Mouse (Mus musculus): ENCODE measurements around the gene 3110082J24Rik. TPM values are rescaled to one million over a fixed set of nuclear protein-coding genes. Genes with fewer than 3 reads are reported as not detected.

3110082J24Rik gene
- polyA plus RNA-seq, 1 experiment from 2014 or later = not detected

- H3K9me3 ChIP-seq (replicated peaks; ENCODE audit: control insufficient read depth, low read length) = no peaks in the 10 kb centered on the region
- H3K36me3 ChIP-seq (ENCODE audit: control insufficient read depth, insufficient read depth) = no peaks in the 10 kb centered on the region
- no peak overlapping the region for H3K9ac ChIP-seq (ENCODE audit: low read length)
- H3K27me3 ChIP-seq (ENCODE audit: control insufficient read depth, insufficient read depth, low read length) = peaks cover 56% of the 10 kb centered on the region
- no peak for ATAC-seq (replicated peaks; ENCODE audit: extremely low read depth, insufficient read depth, low FRiP score)
- 3% methylated on average over 12 of the region's 12 CpGs for WGBS
- H3K4me1 ChIP-seq (ENCODE audit: control insufficient read depth, insufficient read depth, low read length) = peaks cover 10% of the 10 kb centered on the region; the same call in 1 of the 2 replicates
- H3K4me3 ChIP-seq (ENCODE audit: low read length) = peak overlapping the region; percentile 56
- H3K4me2 ChIP-seq (ENCODE audit: low read depth, low read length) = peak overlapping the region; percentile 88
- no peak overlapping the region for H3K27ac ChIP-seq (ENCODE audit: low read length)
Measured at GRCm38 (mm10) chr5:30104339-30104738, 1.5 kb downstream of the 3110082J24Rik start.

DNA sequence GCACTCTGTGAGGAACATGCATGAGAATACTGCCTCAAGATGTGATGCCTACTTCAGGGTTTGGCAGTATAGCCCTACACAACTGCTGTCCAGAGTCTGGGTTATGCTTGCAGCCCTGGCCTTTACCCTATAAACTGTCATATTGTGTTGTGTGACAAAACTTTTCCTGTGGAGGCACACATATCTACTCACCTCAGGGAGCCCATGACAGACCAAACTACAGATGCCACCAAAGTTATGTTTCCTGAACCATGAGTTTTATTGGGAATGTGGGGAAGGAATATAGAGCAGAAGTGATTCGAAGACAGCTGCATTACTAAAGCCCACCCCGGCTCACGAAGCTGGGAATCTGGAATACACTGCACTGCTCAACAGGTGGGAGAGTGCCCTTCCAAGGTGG lies 2.5 kb downstream of the 3110082J24Rik start:
- Histone ChIP-seq H3K9me3 (replicated peaks; ENCODE audit: control insufficient read depth, low read length) (no peaks in the 10 kb centered on the region), H3K4me2 (ENCODE audit: low read depth, low read length) (no peak overlapping the region), H3K4me1 (ENCODE audit: control insufficient read depth, insufficient read depth, low read length) (peaks cover 10% of the 10 kb centered on the region; the same call in 1 of the 2 replicates), H3K27me3 (ENCODE audit: control insufficient read depth, insufficient read depth, low read length) (peaks cover 51% of the 10 kb centered on the region), H3K27ac (ENCODE audit: low read length) (no peak overlapping the region), H3K4me3 (ENCODE audit: low read length) (no peak overlapping the region), H3K9ac (ENCODE audit: low read length) (no peak overlapping the region), H3K36me3 (ENCODE audit: control insufficient read depth, insufficient read depth) (no peaks in the 10 kb centered on the region)
- ATAC-seq (replicated peaks; ENCODE audit: extremely low read depth, insufficient read depth, low FRiP score) = no peak
- 81% methylated on average over 3 of the region's 3 CpGs for WGBS

DNA sequence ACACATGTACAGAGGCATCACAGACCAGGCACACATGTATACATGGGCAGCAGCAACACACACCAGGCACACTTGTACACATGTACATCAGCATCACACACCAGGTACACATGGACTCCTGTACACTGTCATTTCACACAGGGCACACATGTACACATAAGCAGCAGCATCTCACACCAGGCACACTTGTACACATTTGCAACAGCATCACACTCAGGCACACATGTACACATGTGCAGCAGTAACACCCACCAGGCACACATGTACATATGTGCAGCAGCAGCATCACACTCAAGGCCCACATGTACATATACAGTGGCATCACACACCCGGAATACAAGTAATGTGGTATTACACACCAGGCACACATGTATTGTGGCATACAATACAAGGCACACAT lies 7.6 kb downstream of the 3110082J24Rik start:
- Histone ChIP-seq H3K4me2 (ENCODE audit: low read depth, low read length) (no peak overlapping the region), H3K4me1 (ENCODE audit: control insufficient read depth, insufficient read depth, low read length) (no peaks in the 10 kb centered on the region), H3K27me3 (ENCODE audit: control insufficient read depth, insufficient read depth, low read length) (peaks cover 3% of the 10 kb centered on the region; the same call in 1 of the 2 replicates), H3K4me3 (ENCODE audit: low read length) (no peak overlapping the region), H3K36me3 (ENCODE audit: control insufficient read depth, insufficient read depth) (no peaks in the 10 kb centered on the region), H3K9ac (ENCODE audit: low read length) (no peak overlapping the region), H3K9me3 (replicated peaks; ENCODE audit: control insufficient read depth, low read length) (no peaks in the 10 kb centered on the region), H3K27ac (ENCODE audit: low read length) (no peak overlapping the region)
- ATAC-seq (replicated peaks; ENCODE audit: extremely low read depth, insufficient read depth, low FRiP score) = no peak
- 86% methylated on average over 1 of the region's 1 CpGs for WGBS

GRCm38 (mm10) chr5:30095731-30096130 lies 10.2 kb downstream of the 3110082J24Rik start:
- Histone ChIP-seq H3K36me3 (ENCODE audit: control insufficient read depth, insufficient read depth) (no peaks in the 10 kb centered on the region), H3K9ac (ENCODE audit: low read length) (no peak overlapping the region), H3K27ac (ENCODE audit: low read length) (no peak overlapping the region), H3K4me2 (ENCODE audit: low read depth, low read length) (no peak overlapping the region), H3K4me1 (ENCODE audit: control insufficient read depth, insufficient read depth, low read length) (no peaks in the 10 kb centered on the region), H3K9me3 (replicated peaks; ENCODE audit: control insufficient read depth, low read length) (no peaks in the 10 kb centered on the region), H3K4me3 (ENCODE audit: low read length) (no peak overlapping the region), H3K27me3 (ENCODE audit: control insufficient read depth, insufficient read depth, low read length) (no peaks in the 10 kb centered on the region)
- WGBS = 70% methylated on average over 6 of the region's 6 CpGs
- ATAC-seq (replicated peaks; ENCODE audit: extremely low read depth, insufficient read depth, low FRiP score) = no peak

- WGBS = 52% methylated on average over 2 of the region's 2 CpGs
- ATAC-seq (replicated peaks; ENCODE audit: extremely low read depth, insufficient read depth, low FRiP score) = no peak
- no peaks in the 10 kb centered on the region for H3K9me3 ChIP-seq (replicated peaks; ENCODE audit: control insufficient read depth, low read length)
- H3K27ac ChIP-seq (ENCODE audit: low read length) = no peak overlapping the region
- no peak overlapping the region for H3K9ac ChIP-seq (ENCODE audit: low read length)
- no peaks in the 10 kb centered on the region for H3K27me3 ChIP-seq (ENCODE audit: control insufficient read depth, insufficient read depth, low read length)
- no peak overlapping the region for H3K4me2 ChIP-seq (ENCODE audit: low read depth, low read length)
- H3K4me3 ChIP-seq (ENCODE audit: low read length) = no peak overlapping the region
- no peaks in the 10 kb centered on the region for H3K36me3 ChIP-seq (ENCODE audit: control insufficient read depth, insufficient read depth)
- no peaks in the 10 kb centered on the region for H3K4me1 ChIP-seq (ENCODE audit: control insufficient read depth, insufficient read depth, low read length)
Measured at GRCm38 (mm10) chr5:30094399-30094798, 11.5 kb downstream of the 3110082J24Rik start.

DNA sequence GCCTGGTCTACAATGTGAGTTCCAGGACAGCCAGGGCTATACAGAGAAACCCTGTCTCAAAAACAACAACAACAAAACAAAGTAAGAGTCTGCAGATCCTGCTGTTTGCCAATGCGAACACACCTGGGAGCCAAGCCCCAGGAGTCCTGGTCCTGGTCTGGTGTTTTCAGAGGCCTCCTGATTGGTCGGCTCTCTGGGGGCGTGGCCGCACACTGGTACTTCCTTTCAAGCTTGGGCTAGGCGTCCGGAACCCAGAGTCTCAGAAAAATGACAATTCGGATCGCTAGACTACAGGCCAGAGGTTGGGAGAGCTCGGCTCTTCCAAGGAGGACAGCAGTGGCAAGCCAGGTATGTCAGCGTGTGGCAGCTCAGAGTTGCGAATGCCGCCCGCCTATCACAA lies 13.2 kb downstream of the 3110082J24Rik start:
- Histone ChIP-seq H3K4me1 (ENCODE audit: control insufficient read depth, insufficient read depth, low read length) (no peaks in the 10 kb centered on the region), H3K9me3 (replicated peaks; ENCODE audit: control insufficient read depth, low read length) (no peaks in the 10 kb centered on the region), H3K4me3 (ENCODE audit: low read length) (no peak overlapping the region), H3K27me3 (ENCODE audit: control insufficient read depth, insufficient read depth, low read length) (no peaks in the 10 kb centered on the region), H3K9ac (ENCODE audit: low read length) (no peak overlapping the region), H3K27ac (ENCODE audit: low read length) (no peak overlapping the region), H3K4me2 (ENCODE audit: low read depth, low read length) (no peak overlapping the region), H3K36me3 (ENCODE audit: control insufficient read depth, insufficient read depth) (no peaks in the 10 kb centered on the region)
- no peak for ATAC-seq (replicated peaks; ENCODE audit: extremely low read depth, insufficient read depth, low FRiP score)
- 53% methylated on average over 13 of the region's 13 CpGs for WGBS

GRCm38 (mm10) chr5:30072825-30073821 lies 32.8 kb downstream of the 3110082J24Rik start, which contains the start of gene Tyms:
TSS of gene Tyms (minus strand) at chr5:30073617.
- peak; percentile 88 for ATAC-seq (replicated peaks; ENCODE audit: extremely low read depth, insufficient read depth, low FRiP score)
- Histone ChIP-seq H3K9ac (ENCODE audit: low read length) (peak within 1 kb of the TSS; percentile 87), H3K27ac (ENCODE audit: low read length) (peak within 1 kb of the TSS; percentile 88), H3K36me3 (ENCODE audit: control insufficient read depth, insufficient read depth) (peaks cover 22% of the 10 kb centered on the region), H3K4me2 (ENCODE audit: low read depth, low read length) (peak within 1 kb of the TSS; percentile 91), H3K27me3 (ENCODE audit: control insufficient read depth, insufficient read depth, low read length) (no peaks in the 10 kb centered on the region), H3K4me3 (ENCODE audit: low read length) (peak within 1 kb of the TSS; percentile 86), H3K9me3 (replicated peaks; ENCODE audit: control insufficient read depth, low read length) (no peaks in the 10 kb centered on the region), H3K4me1 (ENCODE audit: control insufficient read depth, insufficient read depth, low read length) (peaks cover 7% of the 10 kb centered on the region)
- under 1% methylated on average over 45 of the region's 45 CpGs for WGBS

DNA sequence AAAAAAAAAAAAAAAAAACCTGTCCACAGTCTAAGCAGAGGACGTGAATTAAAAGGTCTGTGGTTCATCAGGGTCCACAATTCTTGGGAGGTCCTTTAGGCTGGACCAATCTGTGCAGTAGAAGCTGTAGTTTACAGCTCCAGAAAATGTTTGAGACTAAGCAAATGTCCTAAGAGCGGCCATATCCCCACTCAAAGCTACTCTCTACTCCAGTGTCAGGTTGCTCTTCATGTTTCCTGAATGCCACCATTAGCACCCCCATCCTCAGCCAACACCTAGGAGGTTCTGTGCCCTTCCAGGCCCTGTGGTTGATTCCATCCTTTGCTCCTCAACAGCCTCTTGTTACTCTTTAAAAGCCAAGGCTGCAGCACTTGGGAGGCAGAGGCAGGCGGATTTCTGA lies 33.5 kb downstream of the 3110082J24Rik start:
- Histone ChIP-seq H3K9ac (ENCODE audit: low read length) (peak overlapping the region; percentile 87), H3K4me2 (ENCODE audit: low read depth, low read length) (peak overlapping the region; percentile 91), H3K36me3 (ENCODE audit: control insufficient read depth, insufficient read depth) (peaks cover 28% of the 10 kb centered on the region), H3K27me3 (ENCODE audit: control insufficient read depth, insufficient read depth, low read length) (no peaks in the 10 kb centered on the region), H3K9me3 (replicated peaks; ENCODE audit: control insufficient read depth, low read length) (no peaks in the 10 kb centered on the region), H3K4me1 (ENCODE audit: control insufficient read depth, insufficient read depth, low read length) (peaks cover 7% of the 10 kb centered on the region), H3K4me3 (ENCODE audit: low read length) (peak overlapping the region; percentile 86), H3K27ac (ENCODE audit: low read length) (no peak overlapping the region)
- 38% methylated on average over 3 of the region's 3 CpGs for WGBS
- no peak for ATAC-seq (replicated peaks; ENCODE audit: extremely low read depth, insufficient read depth, low FRiP score)

GRCm38 (mm10) chr5:30071677-30072076 lies 34.2 kb downstream of the 3110082J24Rik start:
- H3K9ac ChIP-seq (ENCODE audit: low read length) = peak overlapping the region; percentile 87
- 75% methylated on average over 6 of the region's 6 CpGs for WGBS
- no peaks in the 10 kb centered on the region for H3K27me3 ChIP-seq (ENCODE audit: control insufficient read depth, insufficient read depth, low read length)
- H3K4me1 ChIP-seq (ENCODE audit: control insufficient read depth, insufficient read depth, low read length) = peaks cover 7% of the 10 kb centered on the region
- peaks cover 31% of the 10 kb centered on the region for H3K36me3 ChIP-seq (ENCODE audit: control insufficient read depth, insufficient read depth)
- H3K27ac ChIP-seq (ENCODE audit: low read length) = no peak overlapping the region
- ATAC-seq (replicated peaks; ENCODE audit: extremely low read depth, insufficient read depth, low FRiP score) = no peak
- peak overlapping the region; percentile 86 for H3K4me3 ChIP-seq (ENCODE audit: low read length)
- H3K9me3 ChIP-seq (replicated peaks; ENCODE audit: control insufficient read depth, low read length) = no peaks in the 10 kb centered on the region
- H3K4me2 ChIP-seq (ENCODE audit: low read depth, low read length) = peak overlapping the region; percentile 91

Measured in heart, embryonic 16.5 days (tissue).